Mouse (Mus musculus) midbrain, embryonic 16.5 days (tissue): ENCODE measurements around the gene Naa80. TPM values are rescaled to one million over a fixed set of nuclear protein-coding genes. Genes with fewer than 3 reads are reported as not detected.

Source experiments
- ATAC-seq: fragments of 200-750 bp; cut with Nextera tagmentation; 2 replicates; pipeline ENCODE4 v1.8.0; 2017; ENCODE audit warnings: moderate TSS enrichment
- H3K27ac ChIP-seq: fragments of 300-500 bp; sonication (generic); 2 replicates; pipeline ENCODE4 v1.5.1; 2014; ENCODE audit warnings: mild to moderate bottlenecking, low read length, mixed read lengths
- H3K27me3 ChIP-seq: fragments of 300-500 bp; sonication (generic); 2 replicates; pipeline ENCODE4 v1.6.1; 2014; ENCODE audit warnings: low read depth, low read length, mixed read lengths; ENCODE audit not compliant: control insufficient read depth, insufficient read depth
- H3K36me3 ChIP-seq: fragments of 300-500 bp; sonication (generic); 2 replicates; pipeline ENCODE4 v1.6.1; 2014; ENCODE audit warnings: mild to moderate bottlenecking, low read length, moderate library complexity, mixed read lengths; ENCODE audit not compliant: control insufficient read depth, insufficient read depth
- H3K4me1 ChIP-seq: fragments of 300-500 bp; sonication (generic); 2 replicates; pipeline ENCODE4 v1.6.1; 2014; ENCODE audit warnings: mild to moderate bottlenecking, low read length, mixed read lengths; ENCODE audit not compliant: control insufficient read depth, insufficient read depth
- H3K4me2 ChIP-seq: fragments of 300-500 bp; sonication (generic); 2 replicates; pipeline ENCODE4 v1.6.1; 2014; ENCODE audit warnings: mild to moderate bottlenecking, low read length, mixed read lengths
- H3K4me3 ChIP-seq: fragments of 300-500 bp; sonication (generic); 2 replicates; pipeline ENCODE4 v1.5.1; 2014; ENCODE audit warnings: low read depth, mild to moderate bottlenecking, low read length, moderate library complexity, mixed read lengths
- H3K9ac ChIP-seq: fragments of 300-500 bp; sonication (generic); 2 replicates; pipeline ENCODE4 v1.6.1; 2014; ENCODE audit warnings: low read depth, low read length, mixed read lengths
- H3K9me3 ChIP-seq: fragments of 300-500 bp; sonication (generic); replicated peaks from 2 replicates; pipeline ENCODE4 v1.6.1; 2014; ENCODE audit warnings: mild to moderate bottlenecking, low read length, mixed read lengths; ENCODE audit not compliant: control insufficient read depth, poor library complexity, severe bottlenecking
- WGBS: fragments of 180-500 bp; shearing (Covaris S2); extraction: QIAGEN DNeasy Blood & Tissue Kit; methylation state at CpG from one replicate; pipeline ENCODE4 v1.1.7; 2014; 5-methylcytosine and 5-hydroxymethylcytosine counted together
- polyA plus RNA-seq: library from polyadenylated mRNA; unstranded; fragments of >200 nt; fragmentation: Nextera tagmentation; extraction: Ambion mirVana; gene quantifications from 2 replicates; pipeline ENCODE4 v1.2.1, GENCODE M21; 2015

The Naa80 gene
- polyA plus RNA-seq, 1 experiment from 2014 or later: 18.6 TPM

- Histone ChIP-seq H3K4me2 (peak overlapping the region; percentile 73), H3K4me1 (peaks cover 17% of the 10 kb centered on the region), H3K27ac (peak overlapping the region; percentile 99), H3K27me3 (no peaks in the 10 kb centered on the region), H3K9ac (peak overlapping the region; percentile 88), H3K4me3 (peak overlapping the region; percentile 35), H3K36me3 (peaks cover 21% of the 10 kb centered on the region), H3K9me3 (no peaks in the 10 kb centered on the region)
- ATAC-seq: peak; percentile 92
- WGBS: 2% methylated on average over 41 of the region's 48 CpGs
Observed at GRCm38 (mm10) chr9:107612191-107612944, 33.7 kb downstream of the Naa80 start.

- peak; percentile 9 for ATAC-seq
- WGBS: 12% methylated on average over 12 of the region's 12 CpGs
- H3K9ac ChIP-seq: peak overlapping the region; percentile 88
Observed at GRCm38 (mm10) chr9:107612945-107613569, 34.4 kb downstream of the Naa80 start.

GRCm38 (mm10) chr9:107615035-107615434, 36.3 kb downstream of the Naa80 start:
- H3K4me2 ChIP-seq: no peak overlapping the region
- H3K27ac ChIP-seq: no peak overlapping the region
- ATAC-seq: no peak
- WGBS: 71% methylated on average over 4 of the region's 4 CpGs
- H3K9ac ChIP-seq: no peak overlapping the region
- peaks cover 14% of the 10 kb centered on the region for H3K4me1 ChIP-seq
- no peaks in the 10 kb centered on the region for H3K9me3 ChIP-seq
- H3K4me3 ChIP-seq: no peak overlapping the region
- no peaks in the 10 kb centered on the region for H3K27me3 ChIP-seq
- peaks cover 42% of the 10 kb centered on the region for H3K36me3 ChIP-seq

More at GRCm38 (mm10) chr9:107612945-107613569, 34.4 kb downstream of the Naa80 start:
- peaks cover 26% of the 10 kb centered on the region for H3K36me3 ChIP-seq
- H3K9me3 ChIP-seq: no peaks in the 10 kb centered on the region
- peak overlapping the region; percentile 35 for H3K4me3 ChIP-seq
- H3K27me3 ChIP-seq: no peaks in the 10 kb centered on the region
- peak overlapping the region; percentile 99 for H3K27ac ChIP-seq
- peaks cover 17% of the 10 kb centered on the region for H3K4me1 ChIP-seq
- peak overlapping the region; percentile 73 for H3K4me2 ChIP-seq

GRCm38 (mm10) chr9:107617461-107617860, 38.8 kb downstream of the Naa80 start:
- Histone ChIP-seq H3K27me3 (no peaks in the 10 kb centered on the region), H3K4me1 (peaks cover 4% of the 10 kb centered on the region), H3K4me3 (no peak overlapping the region), H3K36me3 (peaks cover 44% of the 10 kb centered on the region), H3K4me2 (no peak overlapping the region), H3K9me3 (no peaks in the 10 kb centered on the region), H3K9ac (no peak overlapping the region), H3K27ac (no peak overlapping the region)
- ATAC-seq: no peak
- 87% methylated on average over 2 of the region's 2 CpGs for WGBS

- H3K36me3 ChIP-seq: peaks cover 44% of the 10 kb centered on the region
- H3K4me2 ChIP-seq: no peak overlapping the region
- H3K27ac ChIP-seq: no peak overlapping the region; the same call in 1 of the 2 replicates
- 87% methylated on average over 6 of the region's 6 CpGs for WGBS
- no peak overlapping the region for H3K4me3 ChIP-seq
- no peaks in the 10 kb centered on the region for H3K9me3 ChIP-seq
- H3K27me3 ChIP-seq: no peaks in the 10 kb centered on the region
- H3K9ac ChIP-seq: no peak overlapping the region
- no peak for ATAC-seq
- H3K4me1 ChIP-seq: peaks cover 1% of the 10 kb centered on the region
Observed at GRCm38 (mm10) chr9:107618098-107618497, 39.4 kb downstream of the Naa80 start.

GRCm38 (mm10) chr9:107618778-107619545, 40.3 kb downstream of the Naa80 start:
- Histone ChIP-seq H3K4me3 (no peak overlapping the region), H3K4me2 (no peak overlapping the region), H3K9me3 (no peaks in the 10 kb centered on the region), H3K36me3 (peaks cover 44% of the 10 kb centered on the region), H3K9ac (no peak overlapping the region), H3K27me3 (no peaks in the 10 kb centered on the region), H3K4me1 (no peaks in the 10 kb centered on the region), H3K27ac (peak overlapping the region; percentile 19; the same call in 1 of the 2 replicates)
- WGBS: 56% methylated on average over 13 of the region's 13 CpGs
- ATAC-seq: no peak

GRCm38 (mm10) chr9:107619546-107619879, 40.8 kb downstream of the Naa80 start:
- no peak overlapping the region for H3K27ac ChIP-seq
- no peak overlapping the region for H3K4me3 ChIP-seq
- H3K4me2 ChIP-seq: no peak overlapping the region
- H3K9ac ChIP-seq: no peak overlapping the region
- peaks cover 42% of the 10 kb centered on the region for H3K36me3 ChIP-seq
- no peaks in the 10 kb centered on the region for H3K27me3 ChIP-seq
- H3K4me1 ChIP-seq: peaks cover 1% of the 10 kb centered on the region; the same call in 1 of the 2 replicates
- H3K9me3 ChIP-seq: no peaks in the 10 kb centered on the region
- no peak for ATAC-seq
- whole genome bisulfite sequencing: 79% methylated on average over 13 of the region's 13 CpGs

GRCm38 (mm10) chr9:107620954-107621353, 42.3 kb downstream of the Naa80 start:
- no peak overlapping the region for H3K27ac ChIP-seq
- H3K36me3 ChIP-seq: peaks cover 29% of the 10 kb centered on the region
- peaks cover 6% of the 10 kb centered on the region; the same call in 1 of the 2 replicates for H3K4me1 ChIP-seq

More at GRCm38 (mm10) chr9:107620954-107621353, 42.3 kb downstream of the Naa80 start:
- H3K9ac ChIP-seq: no peak overlapping the region
- H3K27me3 ChIP-seq: no peaks in the 10 kb centered on the region
- no peak overlapping the region for H3K4me2 ChIP-seq
- ATAC-seq: no peak
- no peak overlapping the region for H3K4me3 ChIP-seq
- no peaks in the 10 kb centered on the region for H3K9me3 ChIP-seq
